Mouse (Mus musculus): ENCODE measurements at regions not wholly inside any gene's neighbourhood (a gene's known extent, or its start where the extent isn't known, plus 50 kb on each side); places are given as distances from the start of the nearest gene placed in this dataset.

GRCm38 (mm10) chr6:100435222-100435621, 147.9 kb upstream of the Rybp start:
- H3K79me2 ChIP-seq (ENCODE audit: control insufficient read depth, insufficient read depth, low read length, poor library complexity), result no peaks in the 10 kb centered on the region
- TF ChIP-seq ZKSCAN1 (IDR thresholded peaks at IDR 0.05; ENCODE audit: low read depth, low read length), result no peak
- no peak for TF ChIP-seq CHD2 (IDR thresholded peaks at IDR 0.05; ENCODE audit: low read length)
- no peak for TF ChIP-seq NELFE (IDR thresholded peaks at IDR 0.05; ENCODE audit: low read depth, low read length)
- TF ChIP-seq ETS1 (IDR thresholded peaks at IDR 0.05; ENCODE audit: low read depth, low read length), result no peak
- no peak for TF ChIP-seq HCFC1 (IDR thresholded peaks at IDR 0.05; ENCODE audit: low read depth, low read length)
- TF ChIP-seq GABPA (IDR thresholded peaks at IDR 0.05; ENCODE audit: low read depth, low read length), result no peak
- TF ChIP-seq NRF1 (IDR thresholded peaks at IDR 0.05; ENCODE audit: insufficient read depth, low read depth, low read length, poor library complexity, severe bottlenecking), result no peak
- TF ChIP-seq ELF1 (IDR thresholded peaks at IDR 0.05; ENCODE audit: low read depth, low read length), result no peak
- DNase-seq (ENCODE audit: low read depth, low spot score), result no peak
- no peaks in the 10 kb centered on the region for H3K4me1 ChIP-seq (ENCODE audit: control insufficient read depth in 1 of 2, insufficient read depth in 2 of 2, low read length in 2 of 2)
- no peak overlapping the region for H3K4me3 ChIP-seq (ENCODE audit: control insufficient read depth in 1 of 2, insufficient read depth in 1 of 2, low read depth in 2 of 2, low read length in 2 of 2)
- H3K9me3 ChIP-seq (replicated peaks; ENCODE audit: insufficient read depth, low read length), result no peaks in the 10 kb centered on the region
- H3K27me3 ChIP-seq (ENCODE audit: control insufficient read depth in 1 of 2, insufficient read depth in 2 of 2, low read length in 2 of 2), result no peaks in the 10 kb centered on the region
- H3K36me3 ChIP-seq (ENCODE audit: control insufficient read depth in 1 of 2, insufficient read depth in 2 of 2, low read length in 2 of 2), result no peaks in the 10 kb centered on the region
- H3K27ac ChIP-seq (ENCODE audit: control insufficient read depth, low read depth, low read length), result no peak overlapping the region
- no peak overlapping the region for H3K9ac ChIP-seq (ENCODE audit: control insufficient read depth, low read depth, low read length, poor library complexity, severe bottlenecking)

DNA sequence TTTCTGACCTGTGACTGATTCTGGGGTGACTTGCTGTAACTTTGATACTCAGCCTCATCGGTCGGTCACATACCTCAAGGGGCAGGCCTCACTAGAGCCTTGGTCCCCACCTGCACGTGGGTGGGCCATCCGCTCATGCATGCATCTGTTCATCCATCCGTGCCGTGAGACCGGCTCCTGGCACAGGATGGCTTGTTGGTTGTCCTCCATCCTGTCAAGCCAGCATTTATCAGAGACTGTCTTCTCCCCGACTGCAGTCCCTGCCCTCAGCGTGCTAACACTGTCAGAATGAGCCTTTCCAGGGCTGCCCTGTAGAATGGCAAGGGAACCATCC, 146.2 kb upstream of the Rybp start:
- no peak for DNase-seq (ENCODE audit: low read depth, low spot score)
- no peaks in the 10 kb centered on the region for H3K27me3 ChIP-seq (ENCODE audit: control insufficient read depth in 1 of 2, insufficient read depth in 2 of 2, low read length in 2 of 2)
- no peaks in the 10 kb centered on the region for H3K4me1 ChIP-seq (ENCODE audit: control insufficient read depth in 1 of 2, insufficient read depth in 2 of 2, low read length in 2 of 2)
- TF ChIP-seq EP300 (IDR thresholded peaks at IDR 0.05; ENCODE audit: low read depth in 1 of 2, low read length in 2 of 2) (no peak), USF2 (IDR thresholded peaks at IDR 0.05; ENCODE audit: borderline replicate concordance in 1 of 2, insufficient read depth in 1 of 2, low read depth in 1 of 2, low read length in 2 of 2) (no peak), TCF12 (IDR thresholded peaks at IDR 0.05; ENCODE audit: low read depth, low read length) (no peak), MAX (IDR thresholded peaks at IDR 0.05; ENCODE audit: low read length) (no peak), UBTF (IDR thresholded peaks at IDR 0.05; ENCODE audit: borderline replicate concordance, insufficient read depth, low read depth, low read length) (no peak), NRF1 (IDR thresholded peaks at IDR 0.05; ENCODE audit: insufficient read depth, low read depth, low read length, poor library complexity, severe bottlenecking) (no peak), TBP (IDR thresholded peaks at IDR 0.05; ENCODE audit: low read depth, low read length) (no peak), MXI1 (IDR thresholded peaks at IDR 0.05; ENCODE audit: low read depth, low read length) (no peak), USF1 (IDR thresholded peaks at IDR 0.05; ENCODE audit: low read depth, low read length) (no peak), CTCF (IDR thresholded peaks at IDR 0.05 in 2 of 3, conservative IDR thresholded peaks at IDR 0.05 in 1 of 3; ENCODE audit: control insufficient read depth in 1 of 3, insufficient read depth in 1 of 3, low read depth in 2 of 3, low read length in 3 of 3, poor library complexity in 1 of 3, severe bottlenecking in 1 of 3) (no peak)
- H3K9me3 ChIP-seq (replicated peaks; ENCODE audit: insufficient read depth, low read length), result no peaks in the 10 kb centered on the region
- no peaks in the 10 kb centered on the region for H3K36me3 ChIP-seq (ENCODE audit: control insufficient read depth in 1 of 2, insufficient read depth in 2 of 2, low read length in 2 of 2)
- H3K27ac ChIP-seq (ENCODE audit: control insufficient read depth, low read depth, low read length), result no peak overlapping the region
- no peaks in the 10 kb centered on the region for H3K79me2 ChIP-seq (ENCODE audit: control insufficient read depth, insufficient read depth, low read length, poor library complexity)
- no peak overlapping the region for H3K9ac ChIP-seq (ENCODE audit: control insufficient read depth, low read depth, low read length, poor library complexity, severe bottlenecking)
- no peak overlapping the region for H3K4me3 ChIP-seq (ENCODE audit: control insufficient read depth in 1 of 2, insufficient read depth in 1 of 2, low read depth in 2 of 2, low read length in 2 of 2)

Measured in MEL (cell line).